Mouse (Mus musculus) liver, postnatal 0 days (tissue): Measurements from ENCODE around the gene Pcbp4. TPM values are rescaled to one million over a fixed set of nuclear protein-coding genes. Genes with fewer than 3 reads are reported as not detected.

Experiments
- ATAC-seq: fragments of 200-750 bp; cut with Nextera tagmentation; 2 replicates; pipeline ENCODE4 v1.8.0; 2017; ENCODE audit warnings: mild to moderate bottlenecking, moderate library complexity
- DNase-seq: peaks from one replicate; pipeline ENCODE4 v3.0.0-alpha.2; 2016
- H3K27ac ChIP-seq: fragments of 300-500 bp; sonication (generic); 2 replicates; pipeline ENCODE4 v1.5.1; 2014; ENCODE audit warnings: antibody characterized with exemption, moderate library complexity, mild to moderate bottlenecking, low read depth
- H3K27me3 ChIP-seq: fragments of 300-500 bp; sonication (generic); 2 replicates; pipeline ENCODE4 v1.6.1; 2014; ENCODE audit warnings: low read length, control low read depth, mixed read lengths; ENCODE audit not compliant: insufficient read depth
- H3K36me3 ChIP-seq: fragments of 300-500 bp; sonication (generic); replicated peaks from 2 replicates; pipeline ENCODE4 v1.6.1; 2014; ENCODE audit warnings: mild to moderate bottlenecking, control low read depth, low read length, moderate library complexity, mixed read lengths; ENCODE audit not compliant: insufficient read depth
- H3K4me1 ChIP-seq: fragments of 300-500 bp; sonication (generic); 2 replicates; pipeline ENCODE4 v1.6.1; 2014; ENCODE audit warnings: antibody characterized with exemption, mild to moderate bottlenecking, control low read depth; ENCODE audit not compliant: insufficient read depth
- H3K4me2 ChIP-seq: fragments of 300-500 bp; sonication (generic); 2 replicates; pipeline ENCODE4 v1.6.1; 2014; ENCODE audit warnings: low read depth, mild to moderate bottlenecking, low read length, moderate library complexity, mixed read lengths
- H3K4me3 ChIP-seq: fragments of 300-500 bp; sonication (generic); 2 replicates; pipeline ENCODE4 v1.5.1; 2014; ENCODE audit warnings: low read depth, low read length
- H3K9ac ChIP-seq: fragments of 300-500 bp; sonication (generic); replicated peaks from 2 replicates; pipeline ENCODE4 v1.6.1; 2014; ENCODE audit warnings: mild to moderate bottlenecking, moderate library complexity
- H3K9me3 ChIP-seq: fragments of 300-500 bp; sonication (generic); 2 replicates; pipeline ENCODE4 v1.6.1; 2016; ENCODE audit warnings: mild to moderate bottlenecking, control low read depth, low read length, mixed read lengths
- CTCF ChIP-seq: sonication (generic); IDR thresholded peaks from 2 replicates; pipeline ENCODE4 v1.5.1; 2016; ENCODE audit warnings: antibody characterized with exemption, low read depth
- EP300 ChIP-seq: IDR thresholded peaks from 2 replicates; pipeline ENCODE4 v1.6.1; 2016; ENCODE audit warnings: antibody characterized with exemption, low read depth, mild to moderate bottlenecking
- WGBS: fragments of 180-500 bp; shearing (Covaris S2); extraction: QIAGEN DNeasy Blood & Tissue Kit; methylation state at CpG from one replicate; pipeline ENCODE4 v1.1.7; 2014; ENCODE audit not compliant: insufficient replicate concordance; 5-methylcytosine and 5-hydroxymethylcytosine counted together
- polyA plus RNA-seq: library from polyadenylated mRNA; unstranded; fragments of >200 nt; fragmentation: Nextera tagmentation; extraction: Ambion mirVana; gene quantifications from 2 replicates; pipeline ENCODE4 v1.2.1, GENCODE M21; 2015

The Pcbp4 gene
- polyA plus RNA-seq = 4.9 and 6.1 TPM in 2 replicates

DNA sequence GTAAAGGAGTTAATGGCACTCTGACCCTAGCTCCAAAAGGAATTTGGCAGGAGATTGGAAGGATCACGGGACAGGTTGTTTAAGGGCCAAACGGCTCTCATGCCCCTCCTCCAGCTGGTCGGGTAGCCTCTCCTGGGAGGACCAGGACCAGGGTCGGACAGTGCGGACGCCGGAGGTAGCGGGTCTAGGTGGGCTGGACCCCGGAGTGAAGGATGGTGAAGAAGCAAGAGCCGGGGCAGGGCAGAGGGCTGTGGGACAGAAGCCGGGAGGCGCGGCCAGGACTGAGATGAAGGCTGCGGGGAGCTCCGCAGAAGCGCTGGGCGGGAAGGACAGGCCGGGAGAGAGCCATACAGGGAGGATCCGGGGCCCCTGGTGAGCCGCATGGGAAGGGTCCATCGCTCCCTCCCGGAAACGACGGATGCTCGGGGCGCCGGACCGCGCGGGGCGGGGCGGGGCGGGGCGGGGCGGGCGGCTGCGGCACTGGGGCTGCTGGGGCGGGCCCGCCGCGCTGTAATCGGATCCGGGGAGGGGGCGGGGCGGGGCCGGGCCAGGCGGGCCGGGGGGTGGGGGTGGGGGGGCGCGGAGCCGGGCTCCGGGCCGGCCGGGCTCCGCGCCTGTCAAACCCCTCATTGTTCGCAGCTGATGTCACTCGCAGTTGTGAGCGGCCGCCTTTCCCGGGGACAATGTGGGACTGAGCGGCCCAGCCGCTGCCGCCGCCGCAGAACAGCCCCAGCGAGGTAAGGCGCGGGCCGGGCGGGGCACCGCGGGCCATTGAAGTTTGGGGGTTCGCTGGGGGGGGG lies at the start of gene Pcbp4:
Gene Pcbp4 (plus strand): TSS at position 21 of the 800 bp plus-strand sequence.
- H3K4me1 ChIP-seq = peaks cover 30% of the 10 kb centered on the region
- H3K4me2 ChIP-seq = peak within 1 kb of the TSS; percentile 75
- peaks cover 13% of the 10 kb centered on the region; the same call in 1 of the 2 replicates for H3K27me3 ChIP-seq
- H3K9me3 ChIP-seq = no peaks in the 10 kb centered on the region
- H3K9ac ChIP-seq = peak within 1 kb of the TSS; percentile 60
- under 1% methylated on average over 32 of the region's 74 CpGs for WGBS
- peak; percentile 78 for ATAC-seq
- H3K36me3 ChIP-seq = no peaks in the 10 kb centered on the region
- H3K27ac ChIP-seq = peak within 1 kb of the TSS; percentile 66
- TF ChIP-seq CTCF (no peak), EP300 (no peak)
- peak; percentile 75 for DNase-seq
- peak within 1 kb of the TSS; percentile 67 for H3K4me3 ChIP-seq

DNA sequence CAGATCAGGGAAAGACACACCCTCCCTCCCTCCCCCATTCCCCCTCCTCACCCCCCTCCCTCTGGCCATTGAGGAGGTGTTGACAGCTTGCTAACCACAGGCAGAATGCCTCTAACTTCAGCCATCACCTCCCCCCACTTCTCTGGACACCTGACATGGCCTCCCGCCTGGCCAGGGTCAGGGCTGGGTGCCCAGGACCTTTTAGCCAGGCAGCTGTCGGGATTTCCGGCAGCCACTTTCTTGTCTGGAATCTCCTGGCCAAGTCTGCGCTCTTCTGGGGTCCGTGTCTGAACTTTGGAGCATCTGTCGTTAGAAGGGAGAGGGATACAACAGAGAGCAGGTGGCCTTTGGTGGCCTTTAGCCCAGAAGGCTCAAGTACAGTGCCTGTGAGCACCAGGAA lies 47.8 kb upstream of the Pcbp4 start:
- no peak overlapping the region for H3K4me2 ChIP-seq
- no peak overlapping the region for H3K9ac ChIP-seq
- H3K27ac ChIP-seq = no peak overlapping the region
- peaks cover 28% of the 10 kb centered on the region for H3K4me1 ChIP-seq
- DNase-seq (no peak), ATAC-seq (no peak)
- no peaks in the 10 kb centered on the region for H3K27me3 ChIP-seq
- no peaks in the 10 kb centered on the region for H3K9me3 ChIP-seq
- WGBS = 50% methylated on average over 6 of the region's 6 CpGs
- H3K36me3 ChIP-seq = no peaks in the 10 kb centered on the region
- H3K4me3 ChIP-seq = no peak overlapping the region
- TF ChIP-seq EP300 = no peak
- TF ChIP-seq CTCF = no peak

- no peaks in the 10 kb centered on the region for H3K27me3 ChIP-seq
- DNase-seq (no peak), ATAC-seq (no peak)
- no peak overlapping the region for H3K4me3 ChIP-seq
- no peak overlapping the region for H3K9ac ChIP-seq
- no peaks in the 10 kb centered on the region for H3K9me3 ChIP-seq
- no peaks in the 10 kb centered on the region for H3K36me3 ChIP-seq
- no peak overlapping the region for H3K27ac ChIP-seq
- WGBS = 48% methylated on average over 8 of the region's 8 CpGs
- peaks cover 35% of the 10 kb centered on the region for H3K4me1 ChIP-seq
- no peak overlapping the region for H3K4me2 ChIP-seq
- TF ChIP-seq CTCF (no peak), EP300 (no peak)
These were observed 46.5 kb upstream of the Pcbp4 start for GRCm38 (mm10) chr9:106406443-106407078.

- Histone ChIP-seq H3K9me3 (no peaks in the 10 kb centered on the region), H3K4me1 (peaks cover 26% of the 10 kb centered on the region), H3K27ac (no peak overlapping the region), H3K27me3 (no peaks in the 10 kb centered on the region), H3K9ac (no peak overlapping the region), H3K36me3 (no peaks in the 10 kb centered on the region), H3K4me2 (no peak overlapping the region), H3K4me3 (no peak overlapping the region)
- WGBS = 87% methylated on average over 4 of the region's 4 CpGs
- ATAC-seq = no peak
- TF ChIP-seq EP300 = no peak
- TF ChIP-seq CTCF = peak; percentile 40
- no peak for DNase-seq
These were observed 44.0 kb upstream of the Pcbp4 start for GRCm38 (mm10) chr9:106409096-106409495.

DNA sequence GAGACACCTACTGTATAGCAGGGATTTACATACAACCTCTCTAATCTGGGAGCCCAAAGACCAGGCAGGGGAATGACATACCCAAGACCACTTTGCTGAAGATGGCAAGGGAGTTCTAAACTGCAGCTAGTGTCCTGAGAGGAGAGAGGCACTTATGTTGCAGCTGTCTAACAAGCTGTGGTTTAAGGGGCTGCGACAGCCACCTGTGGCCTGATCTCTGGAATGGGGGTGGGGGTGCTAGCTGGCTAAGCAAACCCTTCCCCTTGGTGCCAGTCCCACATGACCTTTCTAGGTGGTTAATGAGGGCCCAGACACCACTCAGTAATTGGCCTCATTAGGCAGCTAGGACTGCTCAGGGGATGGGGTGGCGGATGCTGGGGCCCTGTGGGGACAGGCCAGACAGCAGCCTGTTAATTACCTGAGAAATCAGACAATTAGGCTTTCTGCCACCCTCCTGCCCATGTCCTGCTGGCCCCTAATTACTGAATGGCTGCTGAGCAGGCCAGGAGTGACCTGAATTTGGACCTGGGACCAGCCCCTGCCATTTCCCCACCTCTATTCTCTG lies 42.9 kb upstream of the Pcbp4 start:
- no peak for DNase-seq
- no peak overlapping the region for H3K27ac ChIP-seq

GRCm38 (mm10) chr9:106411091-106411594 lies 41.9 kb upstream of the Pcbp4 start:
- ATAC-seq = peak; percentile 91

More for the DNA sequence above, 42.9 kb upstream of the Pcbp4 start:
- no peak for ATAC-seq
- H3K9me3 ChIP-seq = no peaks in the 10 kb centered on the region
- peaks cover 26% of the 10 kb centered on the region for H3K4me1 ChIP-seq
- H3K27me3 ChIP-seq = no peaks in the 10 kb centered on the region
- no peak overlapping the region for H3K9ac ChIP-seq
- no peak overlapping the region for H3K4me3 ChIP-seq
- TF ChIP-seq EP300 = no peak
- TF ChIP-seq CTCF = no peak
- H3K36me3 ChIP-seq = no peaks in the 10 kb centered on the region
- no peak overlapping the region for H3K4me2 ChIP-seq
- 76% methylated on average over 2 of the region's 2 CpGs for WGBS

More at GRCm38 (mm10) chr9:106411091-106411594, 41.9 kb upstream of the Pcbp4 start:
- Histone ChIP-seq H3K4me2 (peak overlapping the region; percentile 64), H3K27ac (peak overlapping the region; percentile 55; the same call in 1 of the 2 replicates), H3K36me3 (no peaks in the 10 kb centered on the region), H3K4me3 (0 out of 2 replicates have a peak overlapping the region, but pooled peaks have one; percentile 7), H3K4me1 (peaks cover 26% of the 10 kb centered on the region), H3K9me3 (no peaks in the 10 kb centered on the region), H3K9ac (peak overlapping the region; percentile 46), H3K27me3 (no peaks in the 10 kb centered on the region)
- TF ChIP-seq EP300 = peak; percentile 93
- no peak for TF ChIP-seq CTCF
- peak; percentile 65 for DNase-seq
- 29% methylated on average over 9 of the region's 9 CpGs for WGBS
